Mouse (Mus musculus) hindbrain, embryonic 13.5 days (tissue): ENCODE data around the gene Map2k5. TPM values are rescaled to one million over a fixed set of nuclear protein-coding genes. Genes with fewer than 3 reads are reported as not detected.
A peak's percentile ranks its signal among the peaks of the same experiment; 100 is the strongest.

Experiments used
- ATAC-seq: fragments of 200-750 bp; cut with Nextera tagmentation; 2 replicates; pipeline ENCODE4 v1.8.0; 2017; ENCODE audit warnings: moderate TSS enrichment; ENCODE audit not compliant: low FRiP score
- H3K27ac ChIP-seq: fragments of 300-500 bp; sonication (generic); 2 replicates; pipeline ENCODE4 v1.5.1; 2015; ENCODE audit warnings: inconsistent platforms, mild to moderate bottlenecking, moderate library complexity
- H3K27me3 ChIP-seq: fragments of 300-500 bp; sonication (generic); 2 replicates; pipeline ENCODE4 v1.6.1; 2015; ENCODE audit warnings: mild to moderate bottlenecking, inconsistent platforms
- H3K36me3 ChIP-seq: fragments of 300-500 bp; sonication (generic); 2 replicates; pipeline ENCODE4 v1.6.1; 2015; ENCODE audit warnings: mild to moderate bottlenecking, inconsistent platforms
- H3K4me1 ChIP-seq: fragments of 300-500 bp; sonication (generic); replicated peaks from 2 replicates; pipeline ENCODE4 v1.6.1; 2015; ENCODE audit warnings: inconsistent platforms
- H3K4me2 ChIP-seq: fragments of 300-500 bp; sonication (generic); 2 replicates; pipeline ENCODE4 v1.6.1; 2015; ENCODE audit warnings: inconsistent platforms, mild to moderate bottlenecking, moderate library complexity
- H3K4me3 ChIP-seq: fragments of 300-500 bp; sonication (generic); 2 replicates; pipeline ENCODE4 v1.5.1; 2015; ENCODE audit warnings: mild to moderate bottlenecking, inconsistent platforms
- H3K9ac ChIP-seq: fragments of 300-500 bp; sonication (generic); 2 replicates; pipeline ENCODE4 v1.6.1; 2015; ENCODE audit warnings: mild to moderate bottlenecking, inconsistent platforms
- H3K9me3 ChIP-seq: fragments of 300-500 bp; sonication (generic); 2 replicates; pipeline ENCODE4 v1.6.1; 2016; ENCODE audit warnings: inconsistent platforms
- WGBS: fragments of 180-500 bp; shearing (Covaris S2); methylation state at CpG from one replicate; pipeline ENCODE4 v1.1.7; 2015; 5-methylcytosine and 5-hydroxymethylcytosine counted together
- polyA plus RNA-seq: library from polyadenylated mRNA; unstranded; fragments of >200 nt; fragmentation: Nextera tagmentation; extraction: Ambion mirVana; gene quantifications from 2 replicates; pipeline ENCODE4 v1.2.1, GENCODE M21; 2015

Gene Map2k5
- polyA plus RNA-seq, 1 experiment from 2014 or later: 37.4 TPM

- Histone ChIP-seq H3K9me3 (no peaks in the 10 kb centered on the region), H3K27ac (peak overlapping the region; percentile 13; the same call in 1 of the 2 replicates), H3K4me2 (no peak overlapping the region), H3K4me3 (no peak overlapping the region), H3K4me1 (peaks cover 34% of the 10 kb centered on the region), H3K9ac (no peak overlapping the region), H3K27me3 (no peaks in the 10 kb centered on the region), H3K36me3 (0 out of 2 replicates have a peak, but pooled peaks cover 10% of the 10 kb centered on the region)
- 78% methylated on average over 5 of the region's 5 CpGs for WGBS
- ATAC-seq: no peak
Observed at GRCm38 (mm10) chr9:63246568-63247169, 131.0 kb downstream of the Map2k5 start.

- no peak overlapping the region for H3K27ac ChIP-seq
- H3K4me1 ChIP-seq: peaks cover 40% of the 10 kb centered on the region
- no peaks in the 10 kb centered on the region for H3K27me3 ChIP-seq
- H3K4me3 ChIP-seq: no peak overlapping the region
- no peak for ATAC-seq
- 0 out of 2 replicates have a peak, but pooled peaks cover 10% of the 10 kb centered on the region for H3K36me3 ChIP-seq
- no peak overlapping the region for H3K9ac ChIP-seq
- no peaks in the 10 kb centered on the region for H3K9me3 ChIP-seq
- no peak overlapping the region for H3K4me2 ChIP-seq
- WGBS: 47% methylated on average over 6 of the region's 6 CpGs
Observed at GRCm38 (mm10) chr9:63241961-63242360, 135.7 kb downstream of the Map2k5 start.

- H3K4me2 ChIP-seq: no peak overlapping the region
- H3K4me3 ChIP-seq: no peak overlapping the region
- ATAC-seq: no peak
- no peak overlapping the region for H3K27ac ChIP-seq
- H3K4me1 ChIP-seq: peaks cover 36% of the 10 kb centered on the region
- no peaks in the 10 kb centered on the region for H3K27me3 ChIP-seq
- 0 out of 2 replicates have a peak, but pooled peaks cover 10% of the 10 kb centered on the region for H3K36me3 ChIP-seq
- no peaks in the 10 kb centered on the region for H3K9me3 ChIP-seq
- WGBS: 39% methylated on average over 8 of the region's 8 CpGs
- no peak overlapping the region for H3K9ac ChIP-seq
Observed at GRCm38 (mm10) chr9:63241241-63241640, 136.5 kb downstream of the Map2k5 start.

DNA sequence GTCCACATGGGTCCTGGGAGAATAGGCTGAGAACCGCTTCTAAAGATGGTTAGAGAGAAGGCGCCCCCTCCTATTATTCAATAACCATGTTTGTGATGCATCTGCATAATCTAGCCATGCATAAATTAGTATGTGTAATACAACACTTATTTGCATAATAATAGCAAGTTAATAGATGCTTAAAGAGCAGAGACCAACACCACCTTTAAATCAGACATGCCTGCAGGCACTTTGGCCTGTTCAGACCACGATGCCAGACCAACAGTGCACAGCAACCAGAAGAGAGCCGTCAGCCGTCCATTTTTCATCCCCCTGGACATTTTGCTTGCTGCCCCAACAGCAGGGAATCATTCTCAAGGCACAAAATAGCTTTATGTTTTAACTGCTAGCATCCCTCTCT is 143.3 kb downstream of the Map2k5 start:
- Histone ChIP-seq H3K4me3 (no peak overlapping the region), H3K4me2 (no peak overlapping the region), H3K36me3 (no peaks in the 10 kb centered on the region), H3K9me3 (no peaks in the 10 kb centered on the region), H3K4me1 (peaks cover 53% of the 10 kb centered on the region), H3K27me3 (no peaks in the 10 kb centered on the region), H3K27ac (peak overlapping the region; percentile 73), H3K9ac (no peak overlapping the region)
- WGBS: 25% methylated on average over 5 of the region's 5 CpGs
- 0 out of 2 replicates have a peak, but pooled peaks have one; percentile 32 for ATAC-seq

GRCm38 (mm10) chr9:63230289-63230688 is 147.4 kb downstream of the Map2k5 start:
- H3K4me3 ChIP-seq: no peak overlapping the region
- H3K4me1 ChIP-seq: peaks cover 34% of the 10 kb centered on the region
- WGBS: 38% methylated on average over 15 of the region's 15 CpGs
- ATAC-seq: no peak
- H3K36me3 ChIP-seq: no peaks in the 10 kb centered on the region
- peak overlapping the region; percentile 30 for H3K4me2 ChIP-seq
- no peaks in the 10 kb centered on the region for H3K27me3 ChIP-seq
- no peak overlapping the region for H3K9ac ChIP-seq
- no peaks in the 10 kb centered on the region for H3K9me3 ChIP-seq
- H3K27ac ChIP-seq: peak overlapping the region; percentile 55; the same call in 1 of the 2 replicates

- ATAC-seq: no peak
- H3K9ac ChIP-seq: no peak overlapping the region
- no peaks in the 10 kb centered on the region for H3K9me3 ChIP-seq
- peaks cover 23% of the 10 kb centered on the region for H3K4me1 ChIP-seq
- no peaks in the 10 kb centered on the region for H3K36me3 ChIP-seq
- no peak overlapping the region for H3K27ac ChIP-seq
- H3K4me3 ChIP-seq: no peak overlapping the region
- WGBS: 82% methylated on average over 4 of the region's 4 CpGs
- no peaks in the 10 kb centered on the region for H3K27me3 ChIP-seq
- H3K4me2 ChIP-seq: no peak overlapping the region
Observed at GRCm38 (mm10) chr9:63229124-63229523, 148.6 kb downstream of the Map2k5 start.

DNA sequence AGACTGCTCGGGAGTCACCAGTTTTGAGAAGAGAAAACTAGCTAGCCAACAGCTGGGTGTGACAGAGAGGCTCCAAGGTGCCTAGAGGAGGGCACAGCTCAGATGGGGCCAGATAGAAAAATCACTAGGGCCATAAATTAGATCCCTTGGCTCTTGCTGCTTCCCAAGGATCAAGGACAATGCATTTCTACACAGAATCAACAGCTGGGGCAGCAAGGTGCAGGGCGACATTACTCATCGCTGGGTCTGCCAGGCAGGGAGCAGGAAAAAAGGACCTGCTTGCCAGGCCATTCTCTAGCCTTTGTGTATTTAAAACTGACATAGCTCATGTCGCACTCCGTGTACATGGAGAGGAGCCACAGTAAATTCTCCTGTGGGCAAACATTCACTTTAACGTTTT is 155.5 kb downstream of the Map2k5 start:
- Histone ChIP-seq H3K4me1 (peaks cover 26% of the 10 kb centered on the region), H3K4me2 (no peak overlapping the region), H3K36me3 (no peaks in the 10 kb centered on the region), H3K9ac (no peak overlapping the region), H3K27ac (peak overlapping the region; percentile 32; the same call in 1 of the 2 replicates), H3K27me3 (no peaks in the 10 kb centered on the region), H3K9me3 (no peaks in the 10 kb centered on the region), H3K4me3 (no peak overlapping the region)
- WGBS: 69% methylated on average over 6 of the region's 6 CpGs
- no peak for ATAC-seq

DNA sequence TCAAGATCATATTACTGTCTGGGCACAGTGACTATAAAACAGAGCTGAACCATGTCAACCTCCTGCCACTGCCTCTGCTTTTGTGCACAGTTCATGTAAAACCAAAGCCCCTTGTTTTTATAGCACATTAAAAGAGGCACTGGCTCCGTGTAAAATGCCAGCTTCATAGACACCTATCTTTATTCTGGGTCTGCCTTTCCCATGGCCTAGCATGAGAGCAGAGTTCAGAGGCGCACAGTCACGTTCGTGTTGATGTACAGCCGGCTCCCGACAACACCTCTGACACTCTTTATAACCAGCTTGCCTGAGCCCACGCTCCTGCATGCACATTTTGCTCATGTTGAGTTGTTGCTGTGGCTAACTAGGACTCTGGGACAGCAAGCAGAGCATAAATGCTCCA is 157.9 kb downstream of the Map2k5 start:
- H3K4me2 ChIP-seq: no peak overlapping the region
- ATAC-seq: no peak
- H3K27ac ChIP-seq: peak overlapping the region; percentile 53
- no peaks in the 10 kb centered on the region for H3K27me3 ChIP-seq
- no peak overlapping the region for H3K4me3 ChIP-seq
- H3K9me3 ChIP-seq: no peaks in the 10 kb centered on the region
- H3K4me1 ChIP-seq: peaks cover 43% of the 10 kb centered on the region
- WGBS: 83% methylated on average over 7 of the region's 7 CpGs
- H3K36me3 ChIP-seq: 0 out of 2 replicates have a peak, but pooled peaks cover 3% of the 10 kb centered on the region
- no peak overlapping the region for H3K9ac ChIP-seq

DNA sequence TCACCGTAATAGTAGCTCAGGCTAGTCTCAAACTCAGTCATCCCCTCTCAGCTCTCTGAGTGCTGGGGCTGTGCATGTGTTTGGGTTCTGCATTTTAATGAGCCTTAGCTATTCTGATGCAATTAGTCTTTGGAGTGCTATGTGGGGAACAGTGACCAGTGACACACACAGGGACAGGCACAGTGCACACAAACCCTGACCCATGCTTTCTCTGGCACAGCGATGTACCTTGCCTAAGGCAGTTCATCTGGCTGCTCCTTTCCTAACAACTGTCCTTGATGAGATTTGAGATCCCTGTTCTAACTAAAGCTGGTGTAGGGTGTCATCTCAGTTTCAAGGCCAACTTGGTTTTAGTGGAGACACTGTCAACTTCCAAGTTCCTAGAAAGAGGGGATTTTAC is 162.7 kb downstream of the Map2k5 start:
- Histone ChIP-seq H3K27ac (no peak overlapping the region), H3K27me3 (no peaks in the 10 kb centered on the region)

DNA sequence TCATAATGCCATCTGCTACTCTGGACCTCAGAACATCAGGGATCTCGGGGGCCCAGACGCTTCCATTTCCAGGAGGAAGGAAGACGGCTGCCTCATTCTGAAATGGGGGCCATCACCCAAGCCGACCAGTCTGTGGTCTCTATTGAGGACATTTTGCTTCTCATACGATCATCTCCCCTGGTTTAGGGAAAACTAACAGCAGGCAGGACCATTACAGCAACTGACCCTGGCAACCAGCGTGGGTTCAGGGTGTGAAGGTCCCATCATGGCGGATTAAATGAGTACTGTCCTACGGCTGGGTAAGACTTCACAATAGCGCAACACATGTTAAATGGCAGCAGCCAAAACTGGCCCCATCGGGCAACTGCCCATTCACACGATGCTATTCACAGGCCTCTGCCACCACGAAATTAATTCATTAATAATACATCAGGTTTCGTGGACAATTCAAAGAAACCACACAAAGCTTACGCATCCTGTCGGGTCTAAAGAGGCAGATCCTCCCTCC is 170.9 kb downstream of the Map2k5 start:
- ATAC-seq: no peak
- Histone ChIP-seq H3K27ac (no peak overlapping the region), H3K27me3 (no peaks in the 10 kb centered on the region), H3K4me2 (no peak overlapping the region), H3K36me3 (peaks cover 7% of the 10 kb centered on the region; the same call in 1 of the 2 replicates), H3K4me1 (peaks cover 26% of the 10 kb centered on the region), H3K9me3 (no peaks in the 10 kb centered on the region), H3K4me3 (no peak overlapping the region), H3K9ac (no peak overlapping the region)
- WGBS: 22% methylated on average over 15 of the region's 15 CpGs

More for the DNA sequence above, 162.7 kb downstream of the Map2k5 start:
- Histone ChIP-seq H3K4me1 (peaks cover 35% of the 10 kb centered on the region), H3K4me3 (no peak overlapping the region), H3K9me3 (no peaks in the 10 kb centered on the region), H3K36me3 (peaks cover 9% of the 10 kb centered on the region; the same call in 1 of the 2 replicates), H3K9ac (no peak overlapping the region), H3K4me2 (no peak overlapping the region)
- ATAC-seq: no peak
- 63% methylated on average over 2 of the region's 2 CpGs for WGBS

GRCm38 (mm10) chr9:63203461-63203860 is 174.2 kb downstream of the Map2k5 start:
- ATAC-seq: no peak
- 73% methylated on average over 3 of the region's 3 CpGs for WGBS

DNA sequence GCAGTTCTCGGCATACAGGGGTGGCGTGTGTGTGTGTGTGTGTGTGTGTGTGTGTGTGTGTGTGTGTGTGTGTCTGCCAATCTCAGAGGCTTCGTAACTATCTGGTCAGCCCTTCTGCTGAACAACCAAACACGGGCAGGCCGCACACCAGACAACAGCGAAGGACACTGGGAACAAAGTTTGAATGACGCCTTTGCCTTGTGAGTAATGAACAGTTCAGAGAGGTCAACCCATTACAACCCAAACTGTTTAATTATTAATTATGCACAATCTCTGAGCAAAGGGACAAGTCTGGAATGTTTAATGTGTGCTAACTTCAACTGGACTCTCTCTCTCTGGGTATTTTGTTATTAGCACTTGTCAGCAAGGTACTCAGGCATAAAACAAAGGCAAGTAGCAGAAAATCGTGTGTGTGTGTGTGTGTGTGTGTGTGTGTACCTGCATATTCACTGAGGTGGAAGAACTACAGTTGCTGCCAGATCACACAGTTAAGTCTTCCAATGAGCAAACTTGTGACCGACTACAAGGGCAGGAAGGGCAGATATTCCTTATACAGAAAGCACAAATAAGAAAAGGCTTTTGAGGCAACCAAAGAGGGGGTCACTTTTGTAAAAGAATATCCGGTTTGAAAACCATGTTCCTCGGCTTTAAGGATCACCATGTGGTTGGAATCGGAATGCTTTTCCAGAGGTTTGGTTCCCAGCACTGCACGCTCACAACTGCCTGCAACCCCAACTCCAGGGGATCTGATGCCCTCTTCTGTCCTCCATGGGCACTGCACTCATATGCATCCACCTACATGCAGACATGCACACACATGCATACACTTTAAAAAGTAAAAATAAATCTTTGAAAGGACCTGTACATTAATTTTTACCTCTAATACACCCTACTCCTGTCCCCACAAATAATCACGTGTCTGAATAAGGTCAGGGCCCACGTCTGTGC is 176.1 kb downstream of the Map2k5 start:
- ATAC-seq: no peak
- peaks cover 38% of the 10 kb centered on the region for H3K4me1 ChIP-seq
- 82% methylated on average over 15 of the region's 15 CpGs for WGBS
- no peak overlapping the region for H3K9ac ChIP-seq
- no peaks in the 10 kb centered on the region for H3K9me3 ChIP-seq
- peaks cover 3% of the 10 kb centered on the region; the same call in 1 of the 2 replicates for H3K27me3 ChIP-seq
- no peak overlapping the region for H3K4me3 ChIP-seq
- H3K27ac ChIP-seq: no peak overlapping the region
- peaks cover 9% of the 10 kb centered on the region; the same call in 1 of the 2 replicates for H3K36me3 ChIP-seq
- H3K4me2 ChIP-seq: no peak overlapping the region

More at GRCm38 (mm10) chr9:63203461-63203860, 174.2 kb downstream of the Map2k5 start:
- Histone ChIP-seq H3K27ac (no peak overlapping the region), H3K36me3 (peaks cover 9% of the 10 kb centered on the region; the same call in 1 of the 2 replicates), H3K4me1 (peaks cover 33% of the 10 kb centered on the region), H3K9ac (no peak overlapping the region), H3K4me2 (no peak overlapping the region), H3K27me3 (peaks cover 3% of the 10 kb centered on the region; the same call in 1 of the 2 replicates), H3K9me3 (no peaks in the 10 kb centered on the region), H3K4me3 (no peak overlapping the region)
